In genomic region chr11:96924861-96925260, GRCm38 (mm10) we compare ENCODE assay signal across 21 mouse cellular contexts. TPM values are rescaled to one million over a fixed set of nuclear protein-coding genes. Genes with fewer than 3 reads are reported as not detected.
DNase-seq lines count a peak whose midpoint lies in the region; ATAC-seq and TF ChIP-seq lines count a peak whose summit lies in the region.
"Had no signal": no experiment of that assay in that cellular context is flagged by ENCODE, and none has a peak within 500 bp of the region (broad histone marks: within the 10 kb centered on the region; RNA-seq: fewer than 3 reads in every experiment).

No protein-coding gene starts in this region.

- no peaks in the 10 kb centered on the region for H3K27me3 ChIP-seq in intestine, postnatal 0 days (replicated peaks; ENCODE audit: control insufficient read depth, insufficient read depth, low read length)
- H3K27me3 ChIP-seq in intestine, embryonic 15.5 days (replicated peaks) = no peaks in the 10 kb centered on the region
- peaks cover 9% of the 10 kb centered on the region; the same call in 1 of the 2 replicates for H3K27me3 ChIP-seq in liver, embryonic 15.5 days
- peaks cover 9% of the 10 kb centered on the region for H3K27me3 ChIP-seq in myocyte (ENCODE audit: control insufficient read depth, insufficient read depth, insufficient read length)
- peaks cover 10% of the 10 kb centered on the region for H3K27me3 ChIP-seq in forebrain, embryonic 15.5 days
- H3K27me3 ChIP-seq: stomach, embryonic 15.5 days had no signal

- 0 out of 2 replicates have a peak, but pooled peaks cover 5% of the 10 kb centered on the region for H3K4me1 ChIP-seq in intestine, postnatal 0 days (replicated peaks; ENCODE audit: control insufficient read depth, insufficient read depth, low read length)
- peaks cover 10% of the 10 kb centered on the region; the same call in 1 of the 2 replicates for H3K4me1 ChIP-seq in intestine, embryonic 15.5 days (replicated peaks)
- H3K4me1 ChIP-seq in liver, embryonic 15.5 days (replicated peaks) = peaks cover 75% of the 10 kb centered on the region
- no peaks in the 10 kb centered on the region for H3K4me1 ChIP-seq in forebrain, embryonic 15.5 days

- H3K4me3 ChIP-seq in intestine, postnatal 0 days (ENCODE audit: low read depth, low read length) = no peak overlapping the region
- no peak overlapping the region for H3K4me3 ChIP-seq in intestine, embryonic 15.5 days (replicated peaks)
- no peak overlapping the region; the same call in 1 of the 2 replicates for H3K4me3 ChIP-seq in liver, embryonic 15.5 days (replicated peaks)
- no peak overlapping the region for H3K4me3 ChIP-seq in myocyte
- H3K4me3 ChIP-seq in forebrain, embryonic 15.5 days = no peak overlapping the region
- H3K4me3 ChIP-seq: heart, adult 2 months; hindbrain, embryonic 10.5 days; midbrain, embryonic 10.5 days; stomach, embryonic 15.5 days had no signal

- no peak for TF ChIP-seq POLR2A in myocyte (IDR thresholded peaks at IDR 0.05; ENCODE audit: insufficient read length, low read depth)

- ATAC-seq in intestine, postnatal 0 days = no peak
- no peak for ATAC-seq in intestine, embryonic 15.5 days
- ATAC-seq in erythroblast, adult 5-6 weeks (replicated peaks; ENCODE audit: low FRiP score, poor library complexity, severe bottlenecking) = 0 out of 2 replicates have a peak, but pooled peaks have one; percentile 8
- ATAC-seq in liver, embryonic 15.5 days (ENCODE audit: insufficient read depth) = no peak
- ATAC-seq in forebrain, embryonic 15.5 days (replicated peaks) = no peak
- no peak for ATAC-seq in activated CD4-positive, CD25-positive, alpha-beta regulatory T cell, adult 4 months
- ATAC-seq: forebrain, postnatal 0 days had no signal

- H3K9me3 ChIP-seq in intestine, postnatal 0 days (ENCODE audit: control insufficient read depth) = no peaks in the 10 kb centered on the region
- H3K9me3 ChIP-seq in intestine, embryonic 15.5 days = no peaks in the 10 kb centered on the region
- no peaks in the 10 kb centered on the region for H3K9me3 ChIP-seq in liver, embryonic 15.5 days (replicated peaks)
- no peaks in the 10 kb centered on the region for H3K9me3 ChIP-seq in forebrain, embryonic 15.5 days
- H3K9me3 ChIP-seq: hindbrain, embryonic 10.5 days; midbrain, embryonic 10.5 days; stomach, embryonic 15.5 days had no signal

- H3K9ac ChIP-seq in intestine, postnatal 0 days (ENCODE audit: low read depth, low read length) = no peak overlapping the region
- H3K9ac ChIP-seq in intestine, embryonic 15.5 days = no peak overlapping the region
- H3K9ac ChIP-seq in liver, embryonic 15.5 days = peak overlapping the region; percentile 54
- H3K9ac ChIP-seq in forebrain, embryonic 15.5 days (replicated peaks) = no peak overlapping the region
- H3K9ac ChIP-seq: forebrain, postnatal 0 days; stomach, embryonic 15.5 days had no signal

- H3ac ChIP-seq in myocyte (ENCODE audit: control insufficient read depth, insufficient read length) = no peak overlapping the region

- TF ChIP-seq CTCF in intestine, postnatal 0 days (IDR thresholded peaks at IDR 0.05; ENCODE audit: low read depth) = no peak

- peak overlapping the region; percentile 94; the same call in 1 of the 2 replicates for H3K27ac ChIP-seq in intestine, postnatal 0 days (ENCODE audit: low read depth, low read length)
- H3K27ac ChIP-seq in intestine, embryonic 15.5 days = no peak overlapping the region
- H3K27ac ChIP-seq in liver, embryonic 15.5 days (replicated peaks) = peak overlapping the region; percentile 95
- no peak overlapping the region for H3K27ac ChIP-seq in forebrain, embryonic 15.5 days (replicated peaks)
- H3K27ac ChIP-seq: heart, adult 2 months; hindbrain, embryonic 10.5 days; midbrain, embryonic 10.5 days had no signal

- WGBS in intestine, postnatal 0 days = 73% methylated on average over 11 of the region's 11 CpGs
- WGBS in intestine, embryonic 15.5 days = 75% methylated on average over 11 of the region's 11 CpGs
- WGBS in liver, embryonic 15.5 days (ENCODE audit: insufficient replicate concordance) = 34% methylated on average over 11 of the region's 11 CpGs
- 80% methylated on average over 11 of the region's 11 CpGs for WGBS in forebrain, embryonic 15.5 days

- no peaks in the 10 kb centered on the region for H3K36me3 ChIP-seq in intestine, postnatal 0 days (ENCODE audit: control insufficient read depth, insufficient read depth)
- H3K36me3 ChIP-seq in intestine, embryonic 15.5 days = no peaks in the 10 kb centered on the region
- H3K36me3 ChIP-seq in liver, embryonic 15.5 days (replicated peaks) = no peaks in the 10 kb centered on the region
- H3K36me3 ChIP-seq in myocyte (ENCODE audit: control insufficient read depth, insufficient read depth) = no peaks in the 10 kb centered on the region
- no peaks in the 10 kb centered on the region for H3K36me3 ChIP-seq in forebrain, embryonic 15.5 days
- H3K36me3 ChIP-seq: hindbrain, embryonic 10.5 days; midbrain, embryonic 10.5 days; stomach, embryonic 15.5 days had no signal

- H3K4me2 ChIP-seq in intestine, postnatal 0 days (replicated peaks; ENCODE audit: low read depth) = no peak overlapping the region
- H3K4me2 ChIP-seq in intestine, embryonic 15.5 days (replicated peaks) = no peak overlapping the region
- H3K4me2 ChIP-seq in liver, embryonic 15.5 days = peak overlapping the region; percentile 43
- peak overlapping the region; percentile 30 for H3K4me2 ChIP-seq in myocyte (ENCODE audit: low read depth)
- no peak overlapping the region for H3K4me2 ChIP-seq in forebrain, embryonic 15.5 days (replicated peaks)
- H3K4me2 ChIP-seq: stomach, embryonic 15.5 days had no signal

- no peak for DNase-seq in cerebellum, adult 9-11 months
- DNase-seq: adrenal gland, postnatal 36 days; cerebellum, adult 9-10 months; forebrain, postnatal 0 days; heart, adult 2 months; kidney, adult 11 months; lung, postnatal 10 days; spleen, adult 18-20 months had no signal

- no peaks in the 10 kb centered on the region for H3K79me2 ChIP-seq in myocyte (ENCODE audit: control insufficient read depth, insufficient read depth)

TF ChIP-seq in myocyte, 11 proteins besides CTCF, POLR2A, EP300 and RAD21:
- TF ChIP-seq MAX (IDR thresholded peaks at IDR 0.05; ENCODE audit: low read depth) (no peak), POLR2AphosphoS2 (IDR thresholded peaks at IDR 0.05; ENCODE audit: insufficient read length, low read depth) (no peak)
TF ChIP-seq in myocyte: peak in this region for 0.

RNA-seq across cellular contexts. Expression of gene Prr15l, which starts 3.0 kb away (rescaled TPM):
- polyA plus RNA-seq in intestine, postnatal 0 days (2015; fragmentation: Nextera tagmentation; extraction: Ambion mirVana) = 138 and 141 TPM in 2 replicates
- polyA plus RNA-seq in intestine, embryonic 15.5 days (2015; fragmentation: Nextera tagmentation; extraction: Ambion mirVana) = 84.7 and 86.9 TPM in 2 replicates
- not detected in 2 replicates for total RNA-seq in erythroblast, adult 5-6 weeks (2015; ENCODE audit: low replicate concordance)
- total RNA-seq in erythroblast, adult 5-6 weeks (2017; ENCODE audit: low replicate concordance) = 0.94 and 1.3 TPM in 2 replicates
- polyA plus RNA-seq in liver, embryonic 15.5 days (2015; fragmentation: Nextera tagmentation; extraction: Ambion mirVana) = 5.9 and 6.1 TPM in 2 replicates
- polyA plus RNA-seq in myocyte (2012; fragmentation: generic; extraction: Trizol) = 0.07 TPM
- polyA plus RNA-seq in forebrain, embryonic 15.5 days (2015; fragmentation: Nextera tagmentation; extraction: Ambion mirVana) = 0.17 TPM in 1 of 2 replicates, not detected in the other
- under 1 TPM in 1 of 2 experiments, not detected in 1; 0.15 TPM for polyA plus RNA-seq in activated CD4-positive, CD25-positive, alpha-beta regulatory T cell, adult 4 months (2017; shearing (Covaris generic))
- total RNA-seq: forebrain, postnatal 0 days; gastrocnemius, adult 8-10 months; layer of hippocampus, postnatal 10 days; left cerebral cortex, postnatal 14 days had no signal

RNA-seq across cellular contexts. Expression of gene Cdk5rap3, which starts 8.6 kb away (rescaled TPM):
- polyA plus RNA-seq in intestine, postnatal 0 days (2015; fragmentation: Nextera tagmentation; extraction: Ambion mirVana) = 64.1 and 68.9 TPM in 2 replicates
- polyA plus RNA-seq in intestine, embryonic 15.5 days (2015; fragmentation: Nextera tagmentation; extraction: Ambion mirVana) = 64.2 and 66.7 TPM in 2 replicates
- total RNA-seq in erythroblast, adult 5-6 weeks (2015; ENCODE audit: low replicate concordance) = 6.1 and 8.6 TPM in 2 replicates
- total RNA-seq in erythroblast, adult 5-6 weeks (2017; ENCODE audit: low replicate concordance) = 6.8 and 17.3 TPM in 2 replicates
- polyA plus RNA-seq in liver, embryonic 15.5 days (2015; fragmentation: Nextera tagmentation; extraction: Ambion mirVana) = 33.7 and 40.6 TPM in 2 replicates
- 65.8 TPM for polyA plus RNA-seq in myocyte (2012; fragmentation: generic; extraction: Trizol)
- polyA plus RNA-seq in forebrain, embryonic 15.5 days (2015; fragmentation: Nextera tagmentation; extraction: Ambion mirVana) = 106 and 109 TPM in 2 replicates
- 10 to 100 TPM; 86.7 to 92.1 TPM for polyA plus RNA-seq in activated CD4-positive, CD25-positive, alpha-beta regulatory T cell, adult 4 months (2017; shearing (Covaris generic))

RNA-seq across cellular contexts. Expression of gene Pnpo, which starts 18.9 kb away (rescaled TPM):
- polyA plus RNA-seq in intestine, postnatal 0 days (2015; fragmentation: Nextera tagmentation; extraction: Ambion mirVana) = 145 and 158 TPM in 2 replicates
- 81.9 and 92.8 TPM in 2 replicates for polyA plus RNA-seq in intestine, embryonic 15.5 days (2015; fragmentation: Nextera tagmentation; extraction: Ambion mirVana)
- 231 and 288 TPM in 2 replicates for total RNA-seq in erythroblast, adult 5-6 weeks (2015; ENCODE audit: low replicate concordance)
- 381 and 405 TPM in 2 replicates for total RNA-seq in erythroblast, adult 5-6 weeks (2017; ENCODE audit: low replicate concordance)
- polyA plus RNA-seq in liver, embryonic 15.5 days (2015; fragmentation: Nextera tagmentation; extraction: Ambion mirVana) = 719 and 785 TPM in 2 replicates
- 7.5 TPM for polyA plus RNA-seq in myocyte (2012; fragmentation: generic; extraction: Trizol)
- polyA plus RNA-seq in forebrain, embryonic 15.5 days (2015; fragmentation: Nextera tagmentation; extraction: Ambion mirVana) = 20.7 and 21.5 TPM in 2 replicates
- polyA plus RNA-seq in activated CD4-positive, CD25-positive, alpha-beta regulatory T cell, adult 4 months (2017; shearing (Covaris generic)) = 10 to 100 TPM; 25.6 to 33.4 TPM

RNA-seq across cellular contexts. Expression of gene Sp2, which starts 57.9 kb away (rescaled TPM):
- 7.7 and 8.2 TPM in 2 replicates for polyA plus RNA-seq in intestine, postnatal 0 days (2015; fragmentation: Nextera tagmentation; extraction: Ambion mirVana)
- 13.3 and 15.1 TPM in 2 replicates for polyA plus RNA-seq in intestine, embryonic 15.5 days (2015; fragmentation: Nextera tagmentation; extraction: Ambion mirVana)
- total RNA-seq in erythroblast, adult 5-6 weeks (2015; ENCODE audit: low replicate concordance) = 16.1 and 17.1 TPM in 2 replicates
- 4.4 and 6.1 TPM in 2 replicates for total RNA-seq in erythroblast, adult 5-6 weeks (2017; ENCODE audit: low replicate concordance)
- 17.6 and 18.0 TPM in 2 replicates for polyA plus RNA-seq in liver, embryonic 15.5 days (2015; fragmentation: Nextera tagmentation; extraction: Ambion mirVana)
- polyA plus RNA-seq in myocyte (2012; fragmentation: generic; extraction: Trizol) = 11.5 TPM
- polyA plus RNA-seq in forebrain, embryonic 15.5 days (2015; fragmentation: Nextera tagmentation; extraction: Ambion mirVana) = 14.9 and 16.1 TPM in 2 replicates
- 10 to 100 TPM; 22.5 to 26.6 TPM for polyA plus RNA-seq in activated CD4-positive, CD25-positive, alpha-beta regulatory T cell, adult 4 months (2017; shearing (Covaris generic))

Comparison
In these comparisons a context has a peak if more than half of its experiments do, and no peak if none do; other contexts are left out.
1. H3K27ac ChIP-seq: peak in intestine, postnatal 0 days (single experiment) and liver, embryonic 15.5 days (single experiment); none in intestine, embryonic 15.5 days (single experiment) and forebrain, embryonic 15.5 days (single experiment).
2. H3K4me2 ChIP-seq: peak in liver, embryonic 15.5 days (single experiment) and myocyte (single experiment); none in intestine, postnatal 0 days (single experiment), intestine, embryonic 15.5 days (single experiment) and forebrain, embryonic 15.5 days (single experiment).
3. RNA of gene Prr15l, which starts 3.0 kb away (polyA plus RNA-seq): 138 to 141 TPM in intestine, postnatal 0 days and 84.7 to 86.9 TPM in intestine, embryonic 15.5 days; 5.9 to 6.1 TPM in liver, embryonic 15.5 days, 0.15 TPM in activated CD4-positive, CD25-positive, alpha-beta regulatory T cell, adult 4 months, 0.17 TPM in forebrain, embryonic 15.5 days and 0.07 TPM in myocyte (single experiment); every median in the first group is over 10 times any median in the second.